In the genomic region with DNA sequence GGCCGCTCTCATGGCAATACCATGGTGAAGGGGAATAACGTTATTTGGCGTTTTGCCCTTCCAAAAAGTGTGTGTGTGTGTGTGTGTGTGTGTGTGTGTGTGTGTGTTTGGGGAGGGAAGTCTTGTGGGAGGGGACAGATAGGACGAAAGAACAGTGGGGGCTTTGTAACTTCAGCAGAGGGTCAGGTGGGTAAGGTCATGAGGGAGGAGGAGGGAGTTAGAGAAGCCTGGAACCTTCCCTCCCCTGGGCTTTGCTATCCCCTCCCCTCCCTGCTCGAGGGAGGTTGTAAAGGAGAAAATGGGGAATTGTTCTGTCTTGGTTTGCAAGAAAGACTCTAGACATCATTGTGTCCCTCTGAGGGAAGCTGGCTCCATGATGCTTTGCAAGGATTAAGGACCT, we compare ENCODE assay signal across 18 mouse cellular contexts. TPM values are rescaled to one million over a fixed set of nuclear protein-coding genes. Genes with fewer than 3 reads are reported as not detected.
DNase-seq lines count a peak whose midpoint lies in the region; ATAC-seq and TF ChIP-seq lines count a peak whose summit lies in the region.
"Had no signal": no experiment of that assay in that cellular context is flagged by ENCODE, and none has a peak within 500 bp of the region (broad histone marks: within the 10 kb centered on the region; RNA-seq: fewer than 3 reads in every experiment).

No protein-coding gene starts in this region.

- H3K4me3 ChIP-seq in layer of hippocampus, adult 2 months = no peak overlapping the region
- no peak overlapping the region for H3K4me3 ChIP-seq in forebrain, embryonic 14.5 days (ENCODE audit: low read depth, low read length)
- no peak overlapping the region for H3K4me3 ChIP-seq in hindbrain, embryonic 16.5 days (ENCODE audit: low read length)
- no peak overlapping the region for H3K4me3 ChIP-seq in neural tube, embryonic 12.5 days
- H3K4me3 ChIP-seq in intestine, embryonic 15.5 days (replicated peaks) = no peak overlapping the region
- H3K4me3 ChIP-seq: embryonic facial prominence, embryonic 12.5 days; myocyte had no signal

- H3K9ac ChIP-seq in forebrain, embryonic 14.5 days (ENCODE audit: low read length) = no peak overlapping the region
- H3K9ac ChIP-seq in hindbrain, embryonic 16.5 days (ENCODE audit: low read depth, low read length) = no peak overlapping the region
- no peak overlapping the region for H3K9ac ChIP-seq in neural tube, embryonic 12.5 days
- H3K9ac ChIP-seq in intestine, embryonic 15.5 days = no peak overlapping the region
- H3K9ac ChIP-seq: embryonic facial prominence, embryonic 12.5 days; liver, postnatal 0 days had no signal

- H3K9me3 ChIP-seq in forebrain, embryonic 14.5 days (replicated peaks; ENCODE audit: control insufficient read depth, low read length) = no peaks in the 10 kb centered on the region
- H3K9me3 ChIP-seq in hindbrain, embryonic 16.5 days (ENCODE audit: control insufficient read depth, low read length) = no peaks in the 10 kb centered on the region
- no peaks in the 10 kb centered on the region for H3K9me3 ChIP-seq in neural tube, embryonic 12.5 days
- no peaks in the 10 kb centered on the region for H3K9me3 ChIP-seq in intestine, embryonic 15.5 days
- H3K9me3 ChIP-seq: embryonic facial prominence, embryonic 12.5 days had no signal

- no peak for DNase-seq in layer of hippocampus, adult 2 months (ENCODE audit: low spot score in 2 of 2)
- no peak for DNase-seq in layer of hippocampus, postnatal 10 days (ENCODE audit: low spot score in 2 of 2)
- DNase-seq in forebrain, embryonic 14.5 days (ENCODE audit: low spot score) = peak; percentile 56
- DNase-seq in gastrocnemius, adult 18-20 months (ENCODE audit: low spot score) = no peak
- no peak for DNase-seq in layer of hippocampus, adult 8-10 months (ENCODE audit: low spot score in 2 of 2)
- DNase-seq: adrenal gland, adult 2 months; B cell, adult 2 months; cerebellum, postnatal 10 days; gastrocnemius, postnatal 25 days; kidney, postnatal 14 days; layer of hippocampus, postnatal 36 days; liver, postnatal 0 days had no signal

- H3K4me1 ChIP-seq in forebrain, embryonic 14.5 days (ENCODE audit: control insufficient read depth, insufficient read depth, low read length) = peaks cover 52% of the 10 kb centered on the region
- peaks cover 23% of the 10 kb centered on the region for H3K4me1 ChIP-seq in hindbrain, embryonic 16.5 days (ENCODE audit: control insufficient read depth, insufficient read depth, low read depth, low read length)
- peaks cover 44% of the 10 kb centered on the region for H3K4me1 ChIP-seq in neural tube, embryonic 12.5 days
- H3K4me1 ChIP-seq in intestine, embryonic 15.5 days (replicated peaks) = no peaks in the 10 kb centered on the region

- H3K4me2 ChIP-seq in forebrain, embryonic 14.5 days (ENCODE audit: low read length) = no peak overlapping the region; the same call in 1 of the 2 replicates
- H3K4me2 ChIP-seq in hindbrain, embryonic 16.5 days (ENCODE audit: low read length) = no peak overlapping the region
- no peak overlapping the region for H3K4me2 ChIP-seq in neural tube, embryonic 12.5 days (replicated peaks)
- H3K4me2 ChIP-seq in intestine, embryonic 15.5 days (replicated peaks) = no peak overlapping the region
- H3K4me2 ChIP-seq: embryonic facial prominence, embryonic 12.5 days had no signal

- peak overlapping the region; percentile 89; the same call in 1 of the 2 replicates for H3K27ac ChIP-seq in layer of hippocampus, adult 2 months
- H3K27ac ChIP-seq in forebrain, embryonic 14.5 days (ENCODE audit: low read depth, low read length) = peak overlapping the region; percentile 95
- peak overlapping the region; percentile 68 for H3K27ac ChIP-seq in hindbrain, embryonic 16.5 days (ENCODE audit: low read depth, low read length)
- H3K27ac ChIP-seq in neural tube, embryonic 12.5 days = no peak overlapping the region
- H3K27ac ChIP-seq in intestine, embryonic 15.5 days = no peak overlapping the region
- H3K27ac ChIP-seq: embryonic facial prominence, embryonic 12.5 days had no signal

- no peaks in the 10 kb centered on the region for H3K36me3 ChIP-seq in forebrain, embryonic 14.5 days (ENCODE audit: control insufficient read depth, insufficient read depth, low read length)
- H3K36me3 ChIP-seq in hindbrain, embryonic 16.5 days (ENCODE audit: control insufficient read depth, insufficient read depth, low read length) = no peaks in the 10 kb centered on the region
- no peaks in the 10 kb centered on the region for H3K36me3 ChIP-seq in neural tube, embryonic 12.5 days
- H3K36me3 ChIP-seq in intestine, embryonic 15.5 days = no peaks in the 10 kb centered on the region

- no peaks in the 10 kb centered on the region for H3K27me3 ChIP-seq in forebrain, embryonic 14.5 days (replicated peaks; ENCODE audit: control insufficient read depth, insufficient read depth, low read length)
- no peaks in the 10 kb centered on the region for H3K27me3 ChIP-seq in hindbrain, embryonic 16.5 days (replicated peaks; ENCODE audit: control insufficient read depth, insufficient read depth, low read length)
- no peaks in the 10 kb centered on the region for H3K27me3 ChIP-seq in neural tube, embryonic 12.5 days (replicated peaks)
- H3K27me3 ChIP-seq in intestine, embryonic 15.5 days (replicated peaks) = no peaks in the 10 kb centered on the region
- H3K27me3 ChIP-seq: embryonic facial prominence, embryonic 12.5 days had no signal

- 16% methylated on average over 5 of the region's 5 CpGs for WGBS in forebrain, embryonic 14.5 days
- WGBS in hindbrain, embryonic 16.5 days = 22% methylated on average over 5 of the region's 5 CpGs
- 41% methylated on average over 5 of the region's 5 CpGs for WGBS in neural tube, embryonic 12.5 days
- WGBS in intestine, embryonic 15.5 days = 82% methylated on average over 5 of the region's 5 CpGs

- ATAC-seq in forebrain, embryonic 14.5 days = no peak
- ATAC-seq in hindbrain, embryonic 16.5 days = peak; percentile 38
- ATAC-seq in neural tube, embryonic 12.5 days (ENCODE audit: low FRiP score, low read depth) = 0 out of 2 replicates have a peak, but pooled peaks have one; percentile 23
- no peak for ATAC-seq in intestine, embryonic 15.5 days
- ATAC-seq: intestine, postnatal 0 days; liver, postnatal 0 days had no signal

- TF ChIP-seq CTCF in layer of hippocampus, adult 2 months (conservative IDR thresholded peaks at IDR 0.05) = no peak

RNA-seq across cellular contexts. Expression of gene Plpp3, which starts 25.1 kb away (rescaled TPM):
- 100 to 1,000 TPM; 197 to 198 TPM for total RNA-seq in layer of hippocampus, adult 2 months (2021)
- total RNA-seq in layer of hippocampus, postnatal 10 days (2021) = 100 to 1,000 TPM; 147 to 149 TPM
- 48.6 and 50.8 TPM in 2 replicates for polyA plus RNA-seq in forebrain, embryonic 14.5 days (2014; fragmentation: Nextera tagmentation; extraction: Ambion mirVana)
- 114 and 122 TPM in 2 replicates for polyA plus RNA-seq in hindbrain, embryonic 16.5 days (2015; fragmentation: Nextera tagmentation; extraction: Ambion mirVana)
- 55.7 and 57.7 TPM in 2 replicates for polyA plus RNA-seq in neural tube, embryonic 12.5 days (2016; fragmentation: Nextera tagmentation; extraction: Ambion mirVana)
- 10 to 100 TPM; 42.6 to 62.5 TPM for total RNA-seq in gastrocnemius, adult 18-20 months (2021)
- 100 to 1,000 TPM; 212 to 254 (median 222) TPM for total RNA-seq in layer of hippocampus, adult 8-10 months (2022)
- polyA plus RNA-seq in intestine, embryonic 15.5 days (2015; fragmentation: Nextera tagmentation; extraction: Ambion mirVana) = 41.2 and 42.0 TPM in 2 replicates

Comparison
In these comparisons a context has a peak if more than half of its experiments do, and no peak if none do; other contexts are left out.
1. H3K27ac ChIP-seq: peak in layer of hippocampus, adult 2 months (single experiment), forebrain, embryonic 14.5 days (single experiment) and hindbrain, embryonic 16.5 days (single experiment); none in neural tube, embryonic 12.5 days (single experiment) and intestine, embryonic 15.5 days (single experiment).
2. ATAC-seq: peak in hindbrain, embryonic 16.5 days (single experiment) and neural tube, embryonic 12.5 days (single experiment); none in forebrain, embryonic 14.5 days (single experiment) and intestine, embryonic 15.5 days (single experiment).